Mouse (Mus musculus): ENCODE data around the gene Nlrp2.

Gene Nlrp2

GRCm38 (mm10) chr7:5350935-5351334 is at the start of gene Nlrp2:
Nlrp2 (minus strand) TSS chr7:5351035.
- no peak for ATAC-seq (ENCODE audit: insufficient number of reproducible peaks, low FRiP score, low TSS enrichment)

GRCm38 (mm10) chr7:5366724-5367123 is 15.9 kb upstream of the Nlrp2 start:
- ATAC-seq (ENCODE audit: insufficient number of reproducible peaks, low FRiP score, low TSS enrichment) = no peak

GRCm38 (mm10) chr7:5363599-5363998 is 12.8 kb upstream of the Nlrp2 start:
- ATAC-seq (ENCODE audit: insufficient number of reproducible peaks, low FRiP score, low TSS enrichment) = no peak

- ATAC-seq (ENCODE audit: insufficient number of reproducible peaks, low FRiP score, low TSS enrichment) = no peak
Observed at GRCm38 (mm10) chr7:5350237-5350636, 598 bp downstream of the Nlrp2 start, which contains the start of gene Gm5065. Gm5065 (plus strand) TSS chr7:5350537.

- no peak for ATAC-seq (ENCODE audit: insufficient number of reproducible peaks, low FRiP score, low TSS enrichment)
Observed at GRCm38 (mm10) chr7:5327511-5327910, 23.3 kb downstream of the Nlrp2 start.

GRCm38 (mm10) chr7:5288281-5288680 is 62.6 kb downstream of the Nlrp2 start:
- no peak for ATAC-seq (ENCODE audit: insufficient number of reproducible peaks, low FRiP score, low TSS enrichment)

- no peak for ATAC-seq (ENCODE audit: insufficient number of reproducible peaks, low FRiP score, low TSS enrichment)
Observed at GRCm38 (mm10) chr7:5263051-5263450, 87.8 kb downstream of the Nlrp2 start.

Data from cerebellum, adult (tissue).